Mouse (Mus musculus): ENCODE results near the gene Mrpl33.

GRCm38 (mm10) chr5:31644272-31644671 lies 47.5 kb downstream of the Mrpl33 start:
- TF ChIP-seq CTCF (IDR thresholded peaks at IDR 0.05; ENCODE audit: borderline replicate concordance, insufficient read depth, low read length) (no peak), POLR2A (IDR thresholded peaks at IDR 0.05; ENCODE audit: low read depth, low read length) (no peak)

Data from embryonic fibroblast, embryonic 13.5 days (primary cell).